27 mouse cellular contexts compared by ENCODE assay signal in genomic region chr10:126822418-126822817, GRCm38 (mm10).
DNase-seq lines count a peak whose midpoint lies in the region; ATAC-seq and TF ChIP-seq lines count a peak whose summit lies in the region.
"Had no signal": no experiment of that assay in that cellular context is flagged by ENCODE, and none has a peak within 500 bp of the region (broad histone marks: within the 10 kb centered on the region; RNA-seq: fewer than 3 reads in every experiment).

No protein-coding gene starts in this region.

- no peak for DNase-seq in frontal cortex, postnatal 10 days (ENCODE audit: low spot score in 2 of 2)
- DNase-seq in hindbrain, postnatal 0 days (ENCODE audit: low spot score): no peak
- DNase-seq in gastrocnemius, adult 8-10 months (ENCODE audit: low spot score in 2 of 2): no peak
- DNase-seq: adrenal gland, postnatal 10 days; adrenal gland, postnatal 36 days; B cell, adult 2 months; cerebellum, adult 11 months; cerebellum, adult 8-10 months; cerebellum, postnatal 14 days; gastrocnemius, postnatal 10 days; gastrocnemius, postnatal 36 days; heart, postnatal 36 days had no signal

- H3K27me3 ChIP-seq in hindbrain, postnatal 0 days (ENCODE audit: insufficient read depth, low read length): no peaks in the 10 kb centered on the region
- H3K27me3 ChIP-seq in hindbrain, embryonic 16.5 days (replicated peaks; ENCODE audit: control insufficient read depth, insufficient read depth, low read length): no peaks in the 10 kb centered on the region
- H3K27me3 ChIP-seq in midbrain, embryonic 15.5 days (replicated peaks): no peaks in the 10 kb centered on the region
- H3K27me3 ChIP-seq in midbrain, embryonic 13.5 days: no peaks in the 10 kb centered on the region
- H3K27me3 ChIP-seq: CH12.LX; forebrain, embryonic 13.5 days; hindbrain, embryonic 15.5 days had no signal

- no peak overlapping the region for H3K9ac ChIP-seq in hindbrain, postnatal 0 days (replicated peaks; ENCODE audit: low read length)
- no peak overlapping the region for H3K9ac ChIP-seq in hindbrain, embryonic 16.5 days (ENCODE audit: low read depth, low read length)
- H3K9ac ChIP-seq in midbrain, embryonic 15.5 days: no peak overlapping the region
- H3K9ac ChIP-seq in midbrain, embryonic 13.5 days (replicated peaks): no peak overlapping the region
- H3K9ac ChIP-seq: forebrain, embryonic 13.5 days; hindbrain, embryonic 15.5 days had no signal

- 67% methylated on average over 3 of the region's 3 CpGs for WGBS in hindbrain, postnatal 0 days
- WGBS in hindbrain, embryonic 16.5 days: 67% methylated on average over 3 of the region's 3 CpGs
- 88% methylated on average over 3 of the region's 3 CpGs for WGBS in midbrain, embryonic 15.5 days
- WGBS in midbrain, embryonic 13.5 days: 93% methylated on average over 3 of the region's 3 CpGs

- TF ChIP-seq CTCF in hindbrain, postnatal 0 days (IDR thresholded peaks at IDR 0.05; ENCODE audit: low read depth): no peak

- H3K4me3 ChIP-seq in hindbrain, postnatal 0 days (ENCODE audit: low read length): no peak overlapping the region
- H3K4me3 ChIP-seq in hindbrain, embryonic 16.5 days (ENCODE audit: low read length): no peak overlapping the region
- no peak overlapping the region for H3K4me3 ChIP-seq in midbrain, embryonic 15.5 days
- H3K4me3 ChIP-seq in midbrain, embryonic 13.5 days (replicated peaks): no peak overlapping the region
- H3K4me3 ChIP-seq: forebrain, embryonic 10.5 days; forebrain, embryonic 13.5 days; hindbrain, embryonic 10.5 days; hindbrain, embryonic 15.5 days had no signal

- no peaks in the 10 kb centered on the region for H3K9me3 ChIP-seq in hindbrain, postnatal 0 days (ENCODE audit: low read length)
- H3K9me3 ChIP-seq in hindbrain, embryonic 16.5 days (ENCODE audit: control insufficient read depth, low read length): no peaks in the 10 kb centered on the region
- H3K9me3 ChIP-seq in midbrain, embryonic 15.5 days: no peaks in the 10 kb centered on the region
- H3K9me3 ChIP-seq in midbrain, embryonic 13.5 days: no peaks in the 10 kb centered on the region
- H3K9me3 ChIP-seq: forebrain, embryonic 10.5 days; forebrain, embryonic 13.5 days; hindbrain, embryonic 15.5 days had no signal

- no peaks in the 10 kb centered on the region for H3K4me1 ChIP-seq in hindbrain, postnatal 0 days (ENCODE audit: insufficient read depth, low read length)
- H3K4me1 ChIP-seq in hindbrain, embryonic 16.5 days (ENCODE audit: control insufficient read depth, insufficient read depth, low read depth, low read length): no peaks in the 10 kb centered on the region
- H3K4me1 ChIP-seq in midbrain, embryonic 15.5 days: peaks cover 6% of the 10 kb centered on the region; the same call in 1 of the 2 replicates
- no peaks in the 10 kb centered on the region for H3K4me1 ChIP-seq in midbrain, embryonic 13.5 days (replicated peaks)
- H3K4me1 ChIP-seq: forebrain, embryonic 10.5 days; hindbrain, embryonic 10.5 days had no signal

- ATAC-seq in frontal cortex, adult (ENCODE audit: low TSS enrichment): peak; percentile 78
- no peak for ATAC-seq in hindbrain, postnatal 0 days
- ATAC-seq in hindbrain, embryonic 16.5 days: no peak
- no peak for ATAC-seq in midbrain, embryonic 15.5 days (replicated peaks)
- no peak for ATAC-seq in midbrain, embryonic 13.5 days
- ATAC-seq: forebrain, embryonic 13.5 days; forebrain, embryonic 16.5 days; inflammation-experienced regulatory T-cells, adult 6 months; intestine, embryonic 16.5 days; Patski had no signal

- no peaks in the 10 kb centered on the region for H3K36me3 ChIP-seq in hindbrain, postnatal 0 days (ENCODE audit: insufficient read depth, low read length)
- no peaks in the 10 kb centered on the region for H3K36me3 ChIP-seq in hindbrain, embryonic 16.5 days (ENCODE audit: control insufficient read depth, insufficient read depth, low read length)
- no peaks in the 10 kb centered on the region for H3K36me3 ChIP-seq in midbrain, embryonic 15.5 days (replicated peaks)
- no peaks in the 10 kb centered on the region for H3K36me3 ChIP-seq in midbrain, embryonic 13.5 days
- H3K36me3 ChIP-seq: forebrain, embryonic 10.5 days; G1E; hindbrain, embryonic 10.5 days; hindbrain, embryonic 15.5 days had no signal

- peak overlapping the region; percentile 2; the same call in 1 of the 2 replicates for H3K27ac ChIP-seq in hindbrain, postnatal 0 days
- H3K27ac ChIP-seq in hindbrain, embryonic 16.5 days (ENCODE audit: low read depth, low read length): no peak overlapping the region
- peak overlapping the region; percentile 20; the same call in 1 of the 2 replicates for H3K27ac ChIP-seq in midbrain, embryonic 15.5 days
- no peak overlapping the region for H3K27ac ChIP-seq in midbrain, embryonic 13.5 days
- H3K27ac ChIP-seq: forebrain, embryonic 10.5 days; forebrain, embryonic 13.5 days; hindbrain, embryonic 10.5 days had no signal

- H3K4me2 ChIP-seq in hindbrain, postnatal 0 days (ENCODE audit: low read depth, low read length): no peak overlapping the region
- H3K4me2 ChIP-seq in hindbrain, embryonic 16.5 days (ENCODE audit: low read length): no peak overlapping the region
- no peak overlapping the region for H3K4me2 ChIP-seq in midbrain, embryonic 15.5 days
- H3K4me2 ChIP-seq in midbrain, embryonic 13.5 days (replicated peaks): no peak overlapping the region
- H3K4me2 ChIP-seq: forebrain, embryonic 13.5 days; heart, embryonic 11.5 days; hindbrain, embryonic 15.5 days had no signal

Comparison
In these comparisons a context has a peak if more than half of its experiments do, and no peak if none do; other contexts are left out.
1. H3K27ac ChIP-seq: peak in hindbrain, postnatal 0 days (single experiment) and midbrain, embryonic 15.5 days (single experiment); none in hindbrain, embryonic 16.5 days (single experiment) and midbrain, embryonic 13.5 days (single experiment).